Mouse (Mus musculus) embryonic fibroblast, embryonic 13.5 days (primary cell): Measurements from ENCODE around the gene Gpr6.

ENCODE experiments used
- CTCF ChIP-seq: IDR thresholded peaks from 2 replicates; pipeline ENCODE4 v1.5.1; 2011; ENCODE audit warnings: mild to moderate bottlenecking, control low read depth, low read length, moderate library complexity, borderline replicate concordance; ENCODE audit not compliant: insufficient read depth
- POLR2A ChIP-seq: IDR thresholded peaks from 2 replicates; pipeline ENCODE4 v1.6.1; 2011; ENCODE audit warnings: low read depth, mild to moderate bottlenecking, control low read depth, low read length, moderate library complexity

GRCm38 (mm10) chr10:41038476-41038875 lies 33.6 kb downstream of the Gpr6 start:
- TF ChIP-seq POLR2A, result no peak
- TF ChIP-seq CTCF, result no peak
